Mouse (Mus musculus) embryonic facial prominence, embryonic 13.5 days (tissue): ENCODE measurements around the gene Vmn1r38. TPM values are rescaled to one million over a fixed set of nuclear protein-coding genes. Genes with fewer than 3 reads are reported as not detected.
"Not testable (repeated sequence)": the region's sequence is repeated elsewhere in the genome, so short reads cannot be mapped to it uniquely, and the experiment has no call there.

ENCODE experiments used
- ATAC-seq: fragments of 200-750 bp; cut with Nextera tagmentation; 2 replicates; pipeline ENCODE4 v1.8.0; 2017; ENCODE audit warnings: low read depth; ENCODE audit not compliant: insufficient number of reproducible peaks, insufficient read depth, low FRiP score, low TSS enrichment
- H3K27ac ChIP-seq: fragments of 300-500 bp; sonication (generic); 2 replicates; pipeline ENCODE4 v1.5.1; 2015; ENCODE audit warnings: moderate library complexity, mild to moderate bottlenecking, inconsistent platforms
- H3K27me3 ChIP-seq: fragments of 300-500 bp; sonication (generic); 2 replicates; pipeline ENCODE4 v1.6.1; 2015; ENCODE audit warnings: mild to moderate bottlenecking, inconsistent platforms
- H3K36me3 ChIP-seq: fragments of 300-500 bp; sonication (generic); 2 replicates; pipeline ENCODE4 v1.6.1; 2015; ENCODE audit warnings: mild to moderate bottlenecking, inconsistent platforms
- H3K4me1 ChIP-seq: fragments of 300-500 bp; sonication (generic); 2 replicates; pipeline ENCODE4 v1.6.1; 2015; ENCODE audit warnings: inconsistent platforms
- H3K4me2 ChIP-seq: fragments of 300-500 bp; sonication (generic); 2 replicates; pipeline ENCODE4 v1.6.1; 2015; ENCODE audit warnings: moderate library complexity, mild to moderate bottlenecking, inconsistent platforms
- H3K4me3 ChIP-seq: fragments of 300-500 bp; sonication (generic); 2 replicates; pipeline ENCODE4 v1.5.1; 2015; ENCODE audit warnings: mild to moderate bottlenecking, inconsistent platforms
- H3K9ac ChIP-seq: fragments of 300-500 bp; sonication (generic); 2 replicates; pipeline ENCODE4 v1.6.1; 2015; ENCODE audit warnings: mild to moderate bottlenecking, inconsistent platforms
- H3K9me3 ChIP-seq: fragments of 300-500 bp; sonication (generic); 2 replicates; pipeline ENCODE4 v1.6.1; 2016; ENCODE audit warnings: inconsistent platforms
- WGBS: fragments of 180-500 bp; shearing (Covaris S2); methylation state at CpG from one replicate; pipeline ENCODE4 v1.1.7; 2015; ENCODE audit warnings: mixed read lengths; 5-methylcytosine and 5-hydroxymethylcytosine counted together
- polyA plus RNA-seq: library from polyadenylated mRNA; unstranded; fragments of >200 nt; fragmentation: Nextera tagmentation; extraction: Ambion mirVana; gene quantifications from 2 replicates; pipeline ENCODE4 v1.2.1, GENCODE M21; 2015

Gene Vmn1r38
- polyA plus RNA-seq: not detected in 2 replicates

DNA sequence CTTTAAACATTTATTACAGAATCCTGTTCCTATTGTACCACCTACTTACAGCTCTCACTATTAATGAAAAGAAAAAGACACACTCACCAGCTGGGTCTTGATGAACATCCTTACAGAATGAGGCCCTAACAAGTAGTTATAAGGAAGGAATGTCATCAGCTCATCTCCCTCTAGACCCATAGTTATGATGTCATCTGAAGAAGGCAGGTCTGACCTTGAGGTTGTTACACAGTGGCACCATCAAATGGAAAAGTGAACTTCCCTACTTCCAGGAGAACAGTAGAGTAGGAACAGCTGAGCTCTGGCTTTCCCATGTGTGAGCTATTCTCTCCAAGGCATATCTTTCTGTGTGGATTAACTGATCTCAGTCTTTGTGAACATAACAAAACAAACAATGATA is at the start of gene Vmn1r38:
Gene Vmn1r38 (minus strand): TSS at position 101 of the 400 bp plus-strand sequence.
- not testable (repeated sequence) for H3K36me3 ChIP-seq, H3K27ac ChIP-seq, H3K9ac ChIP-seq, H3K9me3 ChIP-seq, H3K4me2 ChIP-seq, H3K27me3 ChIP-seq, ATAC-seq, H3K4me1 ChIP-seq, H3K4me3 ChIP-seq

DNA sequence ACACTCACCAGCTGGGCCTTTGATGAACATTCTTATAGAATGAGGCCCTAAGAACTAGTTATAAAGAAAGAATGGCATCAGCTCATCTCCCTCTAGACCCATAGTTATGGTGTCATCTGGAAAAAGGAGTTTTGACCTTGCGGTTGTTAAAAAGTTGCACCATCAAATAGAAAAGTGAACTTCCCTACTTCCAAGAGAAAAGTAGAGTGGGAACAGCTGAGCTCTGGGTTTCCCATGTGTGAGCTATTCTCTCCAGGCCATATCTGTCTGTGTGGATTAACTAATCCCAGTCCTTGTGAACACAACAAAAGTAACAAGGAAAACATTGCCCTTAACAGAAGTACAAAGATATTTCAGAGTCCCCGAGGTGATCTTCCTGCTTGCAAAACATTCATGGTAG is 28.1 kb upstream of the Vmn1r38 start, which contains the start of gene Vmn1r39:
Gene Vmn1r39 (minus strand): TSS at position 101 of the 400 bp plus-strand sequence.
- whole genome bisulfite sequencing: 90% methylated on average over 2 of the region's 2 CpGs
- H3K9ac ChIP-seq: no peak within 1 kb of the TSS
- no peaks in the 10 kb centered on the region for H3K9me3 ChIP-seq
- H3K36me3 ChIP-seq: no peaks in the 10 kb centered on the region
- H3K4me2 ChIP-seq: no peak within 1 kb of the TSS
- H3K27me3 ChIP-seq: no peaks in the 10 kb centered on the region
- ATAC-seq: no peak
- no peak within 1 kb of the TSS for H3K4me3 ChIP-seq
- H3K4me1 ChIP-seq: no peaks in the 10 kb centered on the region
- no peak within 1 kb of the TSS for H3K27ac ChIP-seq

DNA sequence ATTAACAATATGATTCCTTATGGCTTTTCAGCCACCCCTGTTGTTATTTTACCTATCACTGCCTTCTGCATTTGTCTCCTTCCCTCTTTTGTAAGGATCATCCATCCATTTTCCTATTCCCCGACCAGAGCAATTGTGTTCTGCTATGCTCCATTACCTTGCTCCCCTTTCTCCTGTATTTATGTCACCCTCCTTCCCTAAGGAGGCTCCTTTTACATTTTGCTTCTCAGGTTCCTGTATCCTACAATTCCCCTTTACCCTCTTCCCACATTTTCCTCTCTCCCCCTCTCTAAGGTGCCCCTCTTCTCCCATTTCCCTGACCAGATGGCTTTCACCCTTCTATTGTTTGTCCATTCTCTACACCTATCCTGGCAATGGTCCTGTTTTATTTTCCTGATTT is 23.9 kb upstream of the Vmn1r38 start:
- Histone ChIP-seq H3K4me3 (no peak overlapping the region), H3K27me3 (no peaks in the 10 kb centered on the region), H3K9ac (no peak overlapping the region), H3K9me3 (no peaks in the 10 kb centered on the region), H3K36me3 (no peaks in the 10 kb centered on the region), H3K4me2 (no peak overlapping the region), H3K27ac (no peak overlapping the region), H3K4me1 (no peaks in the 10 kb centered on the region)
- ATAC-seq: no peak
- WGBS: 56% methylated on average over 1 of the region's 1 CpGs

DNA sequence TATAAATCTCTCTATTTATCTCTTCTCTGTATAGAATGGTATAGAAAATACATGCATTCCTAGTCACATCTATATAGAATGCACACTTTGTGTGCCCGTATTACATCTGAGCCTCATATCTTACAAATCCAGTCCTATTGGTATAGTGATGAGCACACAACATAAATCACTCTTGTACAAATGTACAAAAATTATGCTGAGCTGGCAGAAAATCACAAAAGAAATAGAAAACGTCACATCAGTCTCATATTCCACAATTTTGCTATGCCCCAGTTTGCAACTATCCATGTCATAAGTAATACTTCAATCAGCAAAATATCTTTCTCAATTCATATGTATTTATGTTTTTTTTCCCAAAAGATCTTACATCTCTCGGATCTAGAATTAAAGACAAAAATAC is 23.3 kb upstream of the Vmn1r38 start:
- Histone ChIP-seq H3K4me3 (no peak overlapping the region), H3K9me3 (no peaks in the 10 kb centered on the region)
- 81% methylated on average over 3 of the region's 3 CpGs for WGBS

DNA sequence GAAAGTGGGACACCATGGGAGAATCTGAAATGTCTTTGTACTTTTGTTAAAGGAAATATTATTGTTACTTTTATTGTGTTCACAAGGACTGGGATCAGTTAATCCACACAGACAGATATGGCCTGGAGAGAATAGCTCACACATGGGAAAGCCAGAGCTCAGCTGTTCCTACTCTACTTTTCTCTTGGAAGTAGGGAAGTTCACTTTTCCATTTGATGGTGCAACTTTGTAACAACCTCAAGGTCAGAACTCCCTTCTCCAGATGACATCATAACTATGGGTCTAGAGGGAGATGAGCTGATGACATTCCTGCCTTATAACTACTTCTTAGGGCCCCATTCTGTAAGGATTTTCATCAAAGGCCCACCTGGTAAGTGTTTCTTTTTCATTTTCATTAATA is 53.3 kb downstream of the Vmn1r38 start, which contains the start of gene Vmn1r37:
Gene Vmn1r37 (plus strand): TSS at position 301 of the 400 bp plus-strand sequence.
- not testable (repeated sequence) for H3K9me3 ChIP-seq, H3K4me3 ChIP-seq, ATAC-seq, H3K4me1 ChIP-seq, H3K27me3 ChIP-seq, H3K9ac ChIP-seq, H3K27ac ChIP-seq, H3K36me3 ChIP-seq, H3K4me2 ChIP-seq

More for the DNA sequence above, 23.3 kb upstream of the Vmn1r38 start:
- Histone ChIP-seq H3K9ac (no peak overlapping the region), H3K27ac (no peak overlapping the region), H3K4me1 (no peaks in the 10 kb centered on the region), H3K27me3 (no peaks in the 10 kb centered on the region), H3K36me3 (no peaks in the 10 kb centered on the region), H3K4me2 (no peak overlapping the region)
- no peak for ATAC-seq

Other genes starting within 250 kb of the Vmn1r38 start
- 89.8 and 95.6 TPM in 2 replicates for gene Mad2l1, start 247.2 kb downstream of the Vmn1r38 start, polyA plus RNA-seq
- 0.17 TPM in 1 of 2 replicates, not detected in the other for gene Vmn1r32, start 222.5 kb downstream of the Vmn1r38 start, polyA plus RNA-seq
- not detected in 2 replicates for gene Vmn1r33, start 164.3 kb downstream of the Vmn1r38 start, polyA plus RNA-seq
- not detected in 2 replicates for gene Vmn1r34, start 138.7 kb downstream of the Vmn1r38 start, polyA plus RNA-seq
- gene Vmn1r35, start 96.7 kb downstream of the Vmn1r38 start, polyA plus RNA-seq: not detected in 2 replicates
- gene Vmn1r36, start 63.5 kb downstream of the Vmn1r38 start, polyA plus RNA-seq: not detected in 2 replicates
- gene Vmn1r37, start 53.2 kb downstream of the Vmn1r38 start, polyA plus RNA-seq: not detected in 2 replicates
- not detected in 2 replicates for gene Vmn1r39, start 28.0 kb upstream of the Vmn1r38 start, polyA plus RNA-seq
- 56.0 and 58.1 TPM in 2 replicates for gene Gng12, start 113.8 kb upstream of the Vmn1r38 start, polyA plus RNA-seq